Mouse (Mus musculus) neural tube, embryonic 11.5 days (tissue): Measurements from ENCODE around the gene Idi1. TPM values are rescaled to one million over a fixed set of nuclear protein-coding genes. Genes with fewer than 3 reads are reported as not detected.
"Not testable (repeated sequence)": the region's sequence is repeated elsewhere in the genome, so short reads cannot be mapped to it uniquely, and the experiment has no call there.

Experiments used
- ATAC-seq: fragments of 200-750 bp; cut with Nextera tagmentation; 2 replicates; pipeline ENCODE4 v1.8.0; 2017; ENCODE audit warnings: moderate number of reproducible peaks, mild to moderate bottlenecking, moderate TSS enrichment, moderate library complexity; ENCODE audit not compliant: insufficient read depth, low FRiP score, low TSS enrichment
- DNase-seq: peaks from one replicate; pipeline ENCODE4 v3.0.0-alpha.2; 2015; ENCODE audit warnings: low spot score
- H3K27ac ChIP-seq: fragments of 300-500 bp; sonication (generic); 2 replicates; pipeline ENCODE4 v1.5.1; 2014; ENCODE audit warnings: low read depth, mild to moderate bottlenecking, low read length
- H3K27me3 ChIP-seq: fragments of 300-500 bp; sonication (generic); 2 replicates; pipeline ENCODE4 v1.6.1; 2014; ENCODE audit warnings: mild to moderate bottlenecking, low read length, mixed read lengths; ENCODE audit not compliant: control insufficient read depth, insufficient read depth
- H3K36me3 ChIP-seq: fragments of 300-500 bp; sonication (generic); 2 replicates; pipeline ENCODE4 v1.6.1; 2014; ENCODE audit warnings: mild to moderate bottlenecking, low read length, moderate library complexity, mixed read lengths; ENCODE audit not compliant: control insufficient read depth, insufficient read depth
- H3K4me1 ChIP-seq: fragments of 300-500 bp; sonication (generic); 2 replicates; pipeline ENCODE4 v1.6.1; 2014; ENCODE audit warnings: low read length, mixed read lengths; ENCODE audit not compliant: control insufficient read depth, insufficient read depth
- H3K4me2 ChIP-seq: fragments of 300-500 bp; sonication (generic); 2 replicates; pipeline ENCODE4 v1.6.1; 2014; ENCODE audit warnings: low read depth, mild to moderate bottlenecking, moderate library complexity
- H3K4me3 ChIP-seq: fragments of 300-500 bp; sonication (generic); 2 replicates; pipeline ENCODE4 v1.5.1; 2014; ENCODE audit warnings: low read depth, low read length
- H3K9ac ChIP-seq: fragments of 300-500 bp; sonication (generic); 2 replicates; pipeline ENCODE4 v1.6.1; 2014; ENCODE audit warnings: mild to moderate bottlenecking, low read length
- H3K9me3 ChIP-seq: fragments of 300-500 bp; sonication (generic); 2 replicates; pipeline ENCODE4 v1.6.1; 2016; ENCODE audit warnings: low read length; ENCODE audit not compliant: control insufficient read depth
- WGBS: fragments of 180-500 bp; shearing (Covaris S2); extraction: QIAGEN DNeasy Blood & Tissue Kit; methylation state at CpG from one replicate; pipeline ENCODE4 v1.1.7; 2014; 5-methylcytosine and 5-hydroxymethylcytosine counted together
- polyA plus RNA-seq: library from polyadenylated mRNA; unstranded; fragments of >200 nt; fragmentation: Nextera tagmentation; extraction: Ambion mirVana; gene quantifications from 2 replicates; pipeline ENCODE4 v1.2.1, GENCODE M21; 2014

The Idi1 gene
- 140 and 148 TPM in 2 replicates for polyA plus RNA-seq

- H3K4me3 ChIP-seq = peak within 1 kb of the TSS; percentile 46
- H3K4me1 ChIP-seq = peaks cover 5% of the 10 kb centered on the region; the same call in 1 of the 2 replicates
- peak within 1 kb of the TSS; percentile 59 for H3K4me2 ChIP-seq
- DNase-seq = peak; percentile 99
- H3K27ac ChIP-seq = peak within 1 kb of the TSS; percentile 92
- no peaks in the 10 kb centered on the region for H3K27me3 ChIP-seq
- under 1% methylated on average over 46 of the region's 46 CpGs for WGBS
- H3K9ac ChIP-seq = peak within 1 kb of the TSS; percentile 67
- peaks cover 10% of the 10 kb centered on the region for H3K36me3 ChIP-seq
- peak; percentile 100 for ATAC-seq
- no peaks in the 10 kb centered on the region for H3K9me3 ChIP-seq
Observed at GRCm38 (mm10) chr13:8885445-8886184, at the start of gene Idi1. Idi1 (plus strand) TSS chr13:8885501.

- Histone ChIP-seq H3K27ac (no peak overlapping the region), H3K27me3 (no peaks in the 10 kb centered on the region), H3K9ac (no peak overlapping the region), H3K36me3 (0 out of 2 replicates have a peak, but pooled peaks cover 2% of the 10 kb centered on the region), H3K4me3 (no peak overlapping the region), H3K4me2 (no peak overlapping the region), H3K4me1 (no peaks in the 10 kb centered on the region), H3K9me3 (no peaks in the 10 kb centered on the region)
- no peak for ATAC-seq
- 41% methylated on average over 3 of the region's 3 CpGs for WGBS
- no peak for DNase-seq
Observed at GRCm38 (mm10) chr13:8838394-8838793, 46.9 kb upstream of the Idi1 start.

- Histone ChIP-seq H3K4me1 (no peaks in the 10 kb centered on the region), H3K27me3 (no peaks in the 10 kb centered on the region), H3K4me3 (no peak overlapping the region), H3K9ac (no peak overlapping the region), H3K36me3 (0 out of 2 replicates have a peak, but pooled peaks cover 2% of the 10 kb centered on the region), H3K9me3 (no peaks in the 10 kb centered on the region), H3K4me2 (no peak overlapping the region), H3K27ac (no peak overlapping the region)
- 87% methylated on average over 10 of the region's 10 CpGs for WGBS
- no peak for ATAC-seq
- no peak for DNase-seq
Observed at GRCm38 (mm10) chr13:8839111-8839510, 46.2 kb upstream of the Idi1 start.

- DNase-seq (no peak), ATAC-seq (no peak)
- H3K4me3 ChIP-seq = no peak overlapping the region
- H3K27me3 ChIP-seq = no peaks in the 10 kb centered on the region
- no peaks in the 10 kb centered on the region for H3K9me3 ChIP-seq
- WGBS = 86% methylated on average over 6 of the region's 6 CpGs
- no peak overlapping the region for H3K27ac ChIP-seq
- no peak overlapping the region for H3K9ac ChIP-seq
- H3K4me1 ChIP-seq = no peaks in the 10 kb centered on the region
- no peak overlapping the region for H3K4me2 ChIP-seq
- 0 out of 2 replicates have a peak, but pooled peaks cover 2% of the 10 kb centered on the region for H3K36me3 ChIP-seq
Observed at GRCm38 (mm10) chr13:8839937-8840336, 45.4 kb upstream of the Idi1 start.

- H3K9me3 ChIP-seq = no peaks in the 10 kb centered on the region
- no peaks in the 10 kb centered on the region for H3K27me3 ChIP-seq
- no peaks in the 10 kb centered on the region for H3K4me1 ChIP-seq
- H3K9ac ChIP-seq = no peak overlapping the region
- WGBS = 90% methylated on average over 2 of the region's 2 CpGs
- H3K36me3 ChIP-seq = 0 out of 2 replicates have a peak, but pooled peaks cover 2% of the 10 kb centered on the region
- H3K4me2 ChIP-seq = no peak overlapping the region
- DNase-seq (no peak), ATAC-seq (no peak)
- H3K27ac ChIP-seq = no peak overlapping the region
- no peak overlapping the region for H3K4me3 ChIP-seq
Observed at GRCm38 (mm10) chr13:8840941-8841340, 44.4 kb upstream of the Idi1 start.

GRCm38 (mm10) chr13:8841846-8842245, 43.5 kb upstream of the Idi1 start:
- H3K9ac ChIP-seq, H3K27me3 ChIP-seq, H3K9me3 ChIP-seq, ATAC-seq, H3K36me3 ChIP-seq, DNase-seq, H3K4me1 ChIP-seq, H3K27ac ChIP-seq, H3K4me3 ChIP-seq, H3K4me2 ChIP-seq: not testable (repeated sequence)
- 92% methylated on average over 7 of the region's 7 CpGs for WGBS

- Histone ChIP-seq H3K36me3 (no peaks in the 10 kb centered on the region), H3K9ac (no peak overlapping the region), H3K4me1 (no peaks in the 10 kb centered on the region), H3K4me3 (no peak overlapping the region), H3K9me3 (no peaks in the 10 kb centered on the region), H3K27ac (no peak overlapping the region), H3K27me3 (no peaks in the 10 kb centered on the region), H3K4me2 (no peak overlapping the region)
- DNase-seq (no peak), ATAC-seq (no peak)
- 94% methylated on average over 3 of the region's 3 CpGs for WGBS
Observed at GRCm38 (mm10) chr13:8842273-8842672, 43.0 kb upstream of the Idi1 start.

- H3K9ac ChIP-seq = no peak overlapping the region
- H3K4me2 ChIP-seq = no peak overlapping the region
- H3K36me3 ChIP-seq = peaks cover 4% of the 10 kb centered on the region; the same call in 1 of the 2 replicates
- WGBS = 62% methylated on average over 2 of the region's 2 CpGs
- H3K27me3 ChIP-seq = no peaks in the 10 kb centered on the region
- DNase-seq (no peak), ATAC-seq (no peak)
- no peak overlapping the region for H3K27ac ChIP-seq
- no peaks in the 10 kb centered on the region for H3K9me3 ChIP-seq
- H3K4me3 ChIP-seq = no peak overlapping the region
- no peaks in the 10 kb centered on the region for H3K4me1 ChIP-seq
Observed at GRCm38 (mm10) chr13:8847702-8848101, 37.6 kb upstream of the Idi1 start.

GRCm38 (mm10) chr13:8849311-8849710, 36.0 kb upstream of the Idi1 start:
- H3K4me2 ChIP-seq = no peak overlapping the region
- no peaks in the 10 kb centered on the region for H3K4me1 ChIP-seq
- no peak overlapping the region for H3K9ac ChIP-seq
- H3K36me3 ChIP-seq = peaks cover 4% of the 10 kb centered on the region; the same call in 1 of the 2 replicates
- H3K9me3 ChIP-seq = no peaks in the 10 kb centered on the region
- ATAC-seq = no peak; the same call in 1 of the 2 replicates
- no peak overlapping the region for H3K4me3 ChIP-seq
- no peaks in the 10 kb centered on the region for H3K27me3 ChIP-seq
- no peak overlapping the region for H3K27ac ChIP-seq
- 76% methylated on average over 1 of the region's 1 CpGs for WGBS
- no peak for DNase-seq
